Mouse (Mus musculus) brain, embryonic 14.5 days (tissue): ENCODE results near the gene Ptger2.

Experiments used
- CTCF ChIP-seq: fragments of 200-500 bp; IDR thresholded peaks from 2 replicates; pipeline ENCODE4 v1.5.1; 2012; ENCODE audit warnings: inconsistent platforms, mild to moderate bottlenecking, moderate library complexity, borderline replicate concordance; ENCODE audit not compliant: insufficient read depth, insufficient read length; ENCODE audit errors: extremely low read depth
- POLR2A ChIP-seq: fragments of 200-500 bp; IDR thresholded peaks from 2 replicates; pipeline ENCODE4 v1.6.1; 2012; ENCODE audit warnings: mild to moderate bottlenecking, inconsistent platforms, borderline replicate concordance; ENCODE audit not compliant: poor library complexity, insufficient read depth, insufficient read length, severe bottlenecking; ENCODE audit errors: extremely low read depth

DNA sequence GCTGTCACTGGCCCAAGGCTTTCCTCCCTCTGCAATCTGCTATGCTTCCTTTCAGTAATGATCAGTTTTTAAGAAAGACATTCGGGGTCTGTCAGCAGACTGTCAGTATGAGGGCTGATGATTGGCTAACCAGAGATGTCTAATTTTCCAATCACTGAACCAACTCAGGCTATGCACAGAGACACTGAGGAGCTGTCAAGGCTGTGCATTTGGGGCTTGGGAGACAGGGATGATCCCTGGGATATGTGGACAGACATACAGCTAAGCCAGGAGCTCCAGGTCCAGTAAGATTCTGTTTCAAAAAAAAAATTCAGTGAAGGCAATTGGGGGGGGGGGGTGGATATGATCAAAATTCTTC, 62.4 kb downstream of the Ptger2 start:
- TF ChIP-seq POLR2A, result no peak
- no peak for TF ChIP-seq CTCF
